Comparison of ENCODE assay signal across 13 mouse cellular contexts in the genomic region with DNA sequence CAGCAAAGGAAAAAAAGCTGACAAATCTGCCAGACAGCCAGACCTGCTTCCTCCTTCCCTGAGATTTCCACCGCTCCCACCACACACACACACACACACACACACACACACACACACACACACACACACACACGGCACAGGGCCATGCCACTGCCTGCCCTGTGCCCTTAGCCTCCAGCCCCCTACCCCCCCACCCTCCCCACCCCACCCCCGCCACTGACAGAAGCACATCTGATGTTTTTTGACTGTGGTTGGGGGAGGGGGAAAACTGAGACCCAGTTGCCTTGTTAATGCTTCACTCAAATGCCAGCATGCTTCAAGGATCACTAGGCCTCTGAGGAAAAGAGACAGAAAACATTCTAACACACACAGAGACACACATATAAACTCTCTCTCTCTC. TPM values are rescaled to one million over a fixed set of nuclear protein-coding genes. Genes with fewer than 3 reads are reported as not detected.
DNase-seq lines count a peak whose midpoint lies in the region; ATAC-seq lines count a peak whose summit lies in the region.
"Had no signal": no experiment of that assay in that cellular context is flagged by ENCODE, and none has a peak within 500 bp of the region (broad histone marks: within the 10 kb centered on the region; RNA-seq: fewer than 3 reads in every experiment).

No protein-coding gene starts in this region.

- no peak for DNase-seq in heart, adult 9 months (ENCODE audit: low spot score in 2 of 2)
- no peak for DNase-seq in kidney, postnatal 10 days
- peak; percentile 56 to 68 for DNase-seq in kidney, postnatal 25 days
- DNase-seq in adrenal gland, adult (ENCODE audit: inconsistent age in 2 of 2, low spot score in 1 of 2), result no peak
- no peak for DNase-seq in frontal cortex, adult 2 months (ENCODE audit: extremely low spot score in 1 of 2, low spot score in 1 of 2)
- DNase-seq: adrenal gland, postnatal 14 days; cerebellum, adult 9-11 months; liver, postnatal 0 days; right cerebral cortex, postnatal 4 days had no signal

- H3K4me2 ChIP-seq in heart, embryonic 11.5 days, result no peak overlapping the region
- no peak overlapping the region for H3K4me2 ChIP-seq in kidney, embryonic 15.5 days
- no peak overlapping the region for H3K4me2 ChIP-seq in embryonic facial prominence, embryonic 13.5 days

- no peak overlapping the region for H3K9ac ChIP-seq in heart, embryonic 11.5 days (ENCODE audit: low read depth, low read length)
- H3K9ac ChIP-seq in kidney, embryonic 15.5 days, result no peak overlapping the region
- H3K9ac ChIP-seq in embryonic facial prominence, embryonic 13.5 days, result no peak overlapping the region
- H3K9ac ChIP-seq: liver, postnatal 0 days had no signal

- 11% methylated on average over 3 of the region's 3 CpGs for WGBS in heart, embryonic 11.5 days (ENCODE audit: insufficient replicate concordance)
- 11% methylated on average over 3 of the region's 3 CpGs for WGBS in kidney, embryonic 15.5 days
- 13% methylated on average over 2 of the region's 3 CpGs for WGBS in embryonic facial prominence, embryonic 13.5 days

- ATAC-seq in heart, embryonic 11.5 days (replicated peaks; ENCODE audit: insufficient number of reproducible peaks, low FRiP score, low TSS enrichment), result no peak
- peak; percentile 55 for ATAC-seq in kidney, embryonic 15.5 days (replicated peaks; ENCODE audit: low FRiP score)
- no peak for ATAC-seq in embryonic facial prominence, embryonic 13.5 days (ENCODE audit: insufficient number of reproducible peaks, insufficient read depth, low FRiP score, low TSS enrichment, low read depth)
- ATAC-seq: liver, postnatal 0 days had no signal

- no peak overlapping the region for H3K4me3 ChIP-seq in heart, embryonic 11.5 days (ENCODE audit: low read depth, low read length)
- no peak overlapping the region for H3K4me3 ChIP-seq in kidney, embryonic 15.5 days (replicated peaks)
- H3K4me3 ChIP-seq in embryonic facial prominence, embryonic 13.5 days, result no peak overlapping the region

- no peaks in the 10 kb centered on the region for H3K27me3 ChIP-seq in heart, embryonic 11.5 days (ENCODE audit: control insufficient read depth, insufficient read depth, low read length)
- H3K27me3 ChIP-seq in kidney, embryonic 15.5 days, result no peaks in the 10 kb centered on the region
- H3K27me3 ChIP-seq in embryonic facial prominence, embryonic 13.5 days, result no peaks in the 10 kb centered on the region

- 0 out of 2 replicates have a peak overlapping the region, but pooled peaks have one; percentile 31 for H3K27ac ChIP-seq in heart, embryonic 11.5 days (ENCODE audit: low read depth, low read length)
- peak overlapping the region; percentile 81 for H3K27ac ChIP-seq in kidney, embryonic 15.5 days
- peak overlapping the region; percentile 68 for H3K27ac ChIP-seq in embryonic facial prominence, embryonic 13.5 days

- peaks cover 39% of the 10 kb centered on the region for H3K4me1 ChIP-seq in heart, embryonic 11.5 days (ENCODE audit: control insufficient read depth, insufficient read depth, low read length)
- H3K4me1 ChIP-seq in kidney, embryonic 15.5 days, result peaks cover 64% of the 10 kb centered on the region
- H3K4me1 ChIP-seq in embryonic facial prominence, embryonic 13.5 days, result peaks cover 74% of the 10 kb centered on the region

- no peaks in the 10 kb centered on the region for H3K9me3 ChIP-seq in heart, embryonic 11.5 days (replicated peaks; ENCODE audit: control insufficient read depth, low read length)
- no peaks in the 10 kb centered on the region for H3K9me3 ChIP-seq in kidney, embryonic 15.5 days (replicated peaks)
- no peaks in the 10 kb centered on the region for H3K9me3 ChIP-seq in embryonic facial prominence, embryonic 13.5 days

- H3K36me3 ChIP-seq in heart, embryonic 11.5 days (ENCODE audit: control insufficient read depth, insufficient read depth, low read length), result no peaks in the 10 kb centered on the region
- H3K36me3 ChIP-seq in kidney, embryonic 15.5 days, result 0 out of 2 replicates have a peak, but pooled peaks cover 7% of the 10 kb centered on the region
- no peaks in the 10 kb centered on the region for H3K36me3 ChIP-seq in embryonic facial prominence, embryonic 13.5 days
- H3K36me3 ChIP-seq: G1E had no signal

RNA-seq across cellular contexts. Expression of a gene that starts 30.8 kb away (rescaled TPM):
- polyA plus RNA-seq in heart, embryonic 11.5 days (2014; fragmentation: Nextera tagmentation; extraction: Ambion mirVana), result 130 and 148 TPM in 2 replicates
- polyA plus RNA-seq in kidney, embryonic 15.5 days (2015; fragmentation: Nextera tagmentation; extraction: Ambion mirVana), result 115 and 121 TPM in 2 replicates
- polyA plus RNA-seq in embryonic facial prominence, embryonic 13.5 days (2015; fragmentation: Nextera tagmentation; extraction: Ambion mirVana), result 115 and 116 TPM in 2 replicates
- polyA plus RNA-seq in frontal cortex, adult 2 months (2012; rRNA removed), result 56.9 and 60.6 TPM in 2 replicates
- polyA plus RNA-seq: G1E had no signal

Comparison
In these comparisons a context has a peak if more than half of its experiments do, and no peak if none do; other contexts are left out.
1. DNase-seq: peak in kidney, postnatal 25 days (2 of 2); none in heart, adult 9 months (0 of 2), kidney, postnatal 10 days (single experiment), adrenal gland, adult (0 of 2) and frontal cortex, adult 2 months (0 of 2).
2. H3K27ac ChIP-seq: peak in every context shown above with its lines; median percentile 81 in kidney, embryonic 15.5 days; 68 in embryonic facial prominence, embryonic 13.5 days; 31 in heart, embryonic 11.5 days.